Mouse (Mus musculus) cerebellum, postnatal 10 days (tissue): ENCODE results near the gene Tbc1d30.

ENCODE experiments used
- DNase-seq, 2 experiments: peaks; one replicate each; pipeline ENCODE4 v3.0.0; 2021; ENCODE audit warnings: mixed read lengths in 2 of 2

Tbc1d30 gene

DNA sequence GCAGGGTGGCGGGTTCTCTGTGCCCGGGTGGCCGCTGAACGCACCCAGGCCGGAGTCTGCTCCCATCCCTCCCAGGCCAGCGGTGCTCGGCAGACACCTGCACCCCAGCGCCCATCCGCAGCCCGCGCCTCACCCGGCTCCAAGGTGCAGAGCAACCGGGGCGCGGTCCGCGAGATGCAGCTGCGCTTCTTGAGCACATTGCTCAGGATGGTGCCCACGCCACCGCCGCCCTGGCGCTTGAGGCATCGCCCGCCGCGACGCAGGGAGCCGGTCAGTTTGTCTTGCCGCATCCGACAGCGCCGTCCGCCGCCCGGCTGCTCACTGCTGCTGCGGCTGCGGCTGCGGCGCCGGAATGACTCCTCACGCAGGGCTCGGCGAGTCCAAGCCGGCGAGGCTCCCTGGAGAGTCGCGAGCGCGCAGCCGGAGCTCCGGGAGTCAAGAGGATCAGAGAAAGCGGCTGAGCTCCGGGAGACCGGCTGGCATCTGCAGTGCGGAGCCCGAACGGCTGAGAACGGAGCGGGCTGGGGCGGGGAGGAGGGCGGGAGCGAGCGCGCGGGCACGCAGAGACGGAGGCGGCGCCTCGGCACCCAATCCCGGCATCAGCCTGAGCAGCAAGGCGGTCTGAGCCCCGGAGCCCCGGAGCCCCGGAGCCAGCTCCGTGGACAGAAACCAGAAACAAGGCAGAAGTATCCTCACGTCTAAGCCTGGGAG, 40.4 kb downstream of the Tbc1d30 start:
- DNase-seq = peak; percentile 89 to 91

DNA sequence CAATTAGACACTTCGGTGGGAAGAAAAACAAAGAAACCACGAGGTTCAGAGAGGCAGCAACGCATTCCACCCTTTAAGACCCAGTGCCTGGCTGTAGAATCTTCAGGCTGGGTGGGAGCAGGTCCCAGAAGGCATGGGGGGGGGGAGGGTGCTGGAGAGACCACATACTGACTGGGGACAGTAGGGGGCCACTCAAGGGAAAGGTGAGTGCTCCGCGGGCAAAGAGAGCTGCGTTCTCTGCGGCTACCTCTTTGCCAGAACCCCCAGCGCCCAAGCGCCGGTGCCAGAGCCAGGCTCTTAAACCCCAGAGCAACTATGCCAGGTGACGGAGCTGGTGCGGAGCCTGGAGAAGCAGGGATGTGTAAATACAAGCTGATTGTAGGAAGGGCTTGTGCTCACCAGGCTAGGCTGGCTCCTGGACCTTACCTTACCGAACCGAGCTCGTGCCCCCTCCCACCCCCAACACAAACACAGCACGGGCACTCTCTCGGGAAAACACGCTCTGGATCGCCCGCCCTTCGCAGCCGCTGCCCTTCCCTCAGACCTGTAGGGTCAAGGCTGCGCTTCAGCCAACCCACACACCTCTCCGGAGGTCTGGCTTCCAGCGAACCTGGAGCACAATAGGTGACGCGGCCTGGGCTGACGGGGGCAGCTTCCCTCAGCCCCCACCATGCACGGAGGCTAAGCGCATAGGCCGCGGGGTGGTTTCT, 41.1 kb downstream of the Tbc1d30 start:
- peak in 1 of 2 experiments; percentile 66 for DNase-seq

DNA sequence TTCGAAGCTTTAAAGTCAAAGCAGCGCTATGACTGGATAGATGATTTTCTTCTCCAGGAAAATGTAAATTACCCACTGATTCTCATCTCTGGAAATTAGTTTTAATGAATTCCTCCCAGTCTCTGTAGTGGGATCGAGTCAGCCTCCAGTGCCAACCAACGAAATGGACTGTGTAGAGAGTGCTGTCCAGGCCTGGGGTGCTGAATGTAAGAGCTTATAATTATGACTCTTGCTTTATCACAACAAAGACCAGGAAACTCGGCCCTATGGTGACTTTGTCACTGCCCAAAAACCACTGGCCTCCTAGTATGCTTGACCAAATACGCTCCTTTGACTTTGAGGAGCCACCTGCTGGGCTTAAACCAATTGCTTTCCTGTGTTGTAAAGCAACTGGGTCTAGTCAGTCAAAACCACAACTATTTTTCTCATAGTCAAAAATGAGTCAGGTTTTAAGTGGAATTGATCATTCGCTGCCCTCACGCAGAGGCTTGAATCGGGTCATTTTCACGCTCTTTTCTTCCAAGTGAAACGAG, 41.9 kb downstream of the Tbc1d30 start:
- no peak for DNase-seq

DNA sequence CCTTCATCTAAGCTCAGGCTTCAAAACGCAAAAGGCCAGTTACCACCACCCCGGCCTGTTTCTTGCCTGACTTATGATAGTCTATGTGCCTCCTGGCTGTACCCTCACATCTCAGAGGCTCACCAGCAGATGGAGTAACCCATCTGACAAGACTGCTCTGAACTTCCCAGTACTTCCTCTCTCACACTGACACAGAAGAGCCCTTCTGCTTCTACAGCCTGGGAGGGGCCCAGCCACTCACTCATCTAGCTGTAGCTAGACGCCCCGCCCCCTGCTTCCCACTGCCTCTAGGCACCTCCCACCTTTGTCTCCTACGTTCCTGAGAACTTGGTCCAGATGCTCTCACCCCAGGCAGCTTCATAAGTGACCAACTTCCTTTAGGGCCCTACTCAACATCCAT, 45.6 kb downstream of the Tbc1d30 start:
- DNase-seq = peak; percentile 39 to 49

DNA sequence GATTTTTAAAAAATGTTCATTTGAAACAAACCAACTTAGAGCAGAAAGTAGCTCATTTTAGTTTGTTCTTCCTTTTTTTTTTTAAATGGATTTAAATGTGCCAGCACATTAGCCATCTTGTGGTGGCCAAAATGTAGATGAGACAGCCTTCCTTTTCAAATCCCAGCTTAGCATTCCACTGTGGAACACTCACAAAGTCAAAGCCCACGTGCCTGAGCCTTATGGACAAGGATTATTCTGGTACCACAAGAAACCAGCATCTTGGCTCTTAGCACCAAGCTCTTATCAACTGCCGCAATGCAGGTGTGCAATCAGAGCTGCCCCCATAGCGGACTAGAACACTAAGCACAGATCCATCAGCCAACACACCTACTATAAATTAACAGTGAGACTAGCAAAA, 47.5 kb downstream of the Tbc1d30 start:
- no peak for DNase-seq

DNA sequence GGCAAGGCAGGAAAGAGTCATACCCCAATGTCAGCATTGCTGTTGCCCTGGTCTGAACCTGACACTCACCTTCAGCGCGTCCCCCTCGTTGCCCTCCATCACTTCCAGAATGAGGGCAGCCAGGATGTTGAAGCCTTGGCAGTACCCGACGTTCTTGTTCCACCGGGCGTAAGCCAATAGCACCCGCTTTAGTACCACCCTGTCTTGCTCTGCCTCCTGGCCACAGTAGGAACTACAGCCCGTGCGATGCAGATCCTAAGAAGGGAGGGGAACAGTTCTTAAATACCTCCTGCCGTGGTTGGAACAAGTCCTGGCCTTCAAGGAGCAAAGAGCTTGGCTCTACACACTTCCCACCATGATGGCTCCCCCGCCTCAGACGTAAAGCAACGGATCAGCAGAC, 49.2 kb downstream of the Tbc1d30 start:
- peak; percentile 65 to 71 for DNase-seq

DNA sequence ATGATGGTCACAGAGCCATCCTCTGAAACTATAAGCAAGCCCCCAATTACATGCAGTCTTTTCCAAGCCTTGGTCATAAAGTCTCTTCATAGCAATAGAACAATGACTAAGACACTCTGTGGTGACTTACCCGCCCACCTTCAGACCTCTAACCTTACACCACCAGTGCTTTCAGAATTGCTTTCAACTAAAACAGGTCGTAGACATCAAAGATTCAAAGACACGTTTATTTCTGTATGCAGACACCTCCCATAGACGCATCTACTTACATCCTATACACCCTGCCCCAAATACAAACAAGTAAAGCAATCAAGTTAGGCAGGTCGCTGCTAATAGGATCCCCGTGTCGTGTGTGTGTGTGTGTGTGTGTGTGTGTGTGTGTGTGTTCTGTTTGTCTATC, 50.4 kb downstream of the Tbc1d30 start:
- DNase-seq = no peak

DNA sequence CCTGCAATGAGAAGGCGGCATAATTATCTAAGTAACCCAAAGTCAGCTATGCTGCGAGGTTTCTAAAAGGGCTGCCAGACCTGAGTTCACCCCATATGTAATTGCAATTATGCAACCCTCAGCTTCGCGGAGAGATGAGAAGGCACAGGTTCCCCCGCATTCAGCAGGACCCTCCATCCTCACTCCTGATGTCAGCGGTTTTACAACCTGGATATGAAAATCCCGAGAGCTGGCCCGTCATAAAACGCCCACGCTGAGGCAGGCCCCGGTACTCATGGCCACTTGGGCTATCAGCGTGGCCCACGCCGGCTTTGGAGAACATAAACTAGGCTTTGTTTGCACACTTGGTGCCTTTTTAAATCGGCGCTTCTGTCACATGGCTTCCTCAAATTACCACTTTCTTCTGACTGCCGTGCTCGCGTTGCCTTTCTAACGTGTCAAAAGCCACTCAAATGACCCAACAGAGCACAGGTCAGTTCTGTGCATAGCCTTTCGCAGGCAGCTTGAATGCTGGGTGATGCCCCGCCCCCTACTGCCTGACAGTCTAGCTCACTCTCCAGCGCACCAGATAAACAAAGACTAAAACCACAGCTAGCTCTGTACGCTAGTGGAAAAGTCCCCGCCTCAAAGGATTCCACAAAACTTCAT, 53.9 kb downstream of the Tbc1d30 start:
- peak; percentile 47 to 50 for DNase-seq

DNA sequence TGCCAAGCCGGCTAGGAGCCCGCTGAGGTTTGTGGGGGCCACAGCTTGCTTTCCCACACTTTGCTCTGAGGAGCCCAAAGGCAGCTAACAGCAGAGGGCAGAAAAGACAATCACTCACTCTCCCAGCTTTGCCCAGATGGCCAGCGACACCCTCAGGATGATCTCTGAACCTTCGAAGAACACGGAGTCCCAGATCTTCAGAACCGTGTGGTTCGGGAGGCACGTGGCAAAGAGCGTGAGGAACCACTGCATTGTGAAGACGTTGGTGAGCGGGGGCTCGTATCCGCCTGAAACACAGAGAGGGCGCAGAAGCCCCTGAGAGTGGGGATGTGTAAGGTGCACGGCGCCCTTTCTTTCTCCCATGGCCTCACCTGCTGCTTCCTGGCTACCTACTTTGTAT, 56.6 kb downstream of the Tbc1d30 start:
- DNase-seq = no peak

DNA sequence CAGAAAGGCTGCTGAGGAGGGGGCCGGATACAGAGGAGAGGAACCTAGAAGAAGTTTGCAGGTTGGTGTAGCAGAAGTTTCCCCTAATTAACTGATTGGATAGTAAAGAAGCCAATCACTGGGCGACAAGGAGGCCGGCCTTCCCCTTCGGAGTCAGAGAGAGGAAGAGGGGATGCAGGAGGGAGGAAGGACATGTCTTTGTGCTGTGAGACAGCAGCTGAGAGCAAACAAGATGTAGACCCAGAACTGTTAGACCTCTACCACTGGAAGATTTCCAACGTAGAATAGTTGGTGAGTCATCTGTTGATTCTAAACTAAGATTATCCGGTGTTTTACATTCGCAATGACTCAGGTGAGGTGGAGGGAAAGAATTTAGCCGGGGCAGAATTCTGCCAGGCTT, 57.2 kb downstream of the Tbc1d30 start:
- no peak for DNase-seq

DNA sequence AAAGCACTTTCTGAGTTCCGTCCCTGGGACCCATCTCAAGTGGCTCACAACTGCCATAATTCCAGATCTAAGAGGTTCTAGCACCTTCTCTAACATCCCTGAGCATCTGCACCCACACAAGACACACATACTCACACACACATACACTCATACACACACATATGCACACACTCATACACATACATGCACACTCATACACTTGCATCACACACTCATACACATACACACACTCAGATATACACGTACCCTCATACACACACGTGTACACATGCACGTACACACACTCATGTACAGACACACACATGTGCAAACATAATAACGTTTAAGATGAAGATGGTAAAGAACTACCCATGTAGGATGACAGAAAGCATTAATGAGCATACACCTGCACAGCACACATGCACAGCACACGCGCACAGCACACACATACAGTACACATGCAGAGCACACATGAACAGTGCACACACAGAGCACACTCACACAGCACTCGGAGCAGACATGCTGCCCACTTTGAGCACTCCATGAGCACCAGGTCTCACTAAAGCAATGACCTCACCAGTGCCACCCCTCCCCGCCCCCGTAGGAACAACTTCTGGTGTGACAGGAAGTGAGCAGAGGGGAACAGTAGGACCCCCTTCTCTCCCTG, 59.7 kb downstream of the Tbc1d30 start:
- no peak for DNase-seq

DNA sequence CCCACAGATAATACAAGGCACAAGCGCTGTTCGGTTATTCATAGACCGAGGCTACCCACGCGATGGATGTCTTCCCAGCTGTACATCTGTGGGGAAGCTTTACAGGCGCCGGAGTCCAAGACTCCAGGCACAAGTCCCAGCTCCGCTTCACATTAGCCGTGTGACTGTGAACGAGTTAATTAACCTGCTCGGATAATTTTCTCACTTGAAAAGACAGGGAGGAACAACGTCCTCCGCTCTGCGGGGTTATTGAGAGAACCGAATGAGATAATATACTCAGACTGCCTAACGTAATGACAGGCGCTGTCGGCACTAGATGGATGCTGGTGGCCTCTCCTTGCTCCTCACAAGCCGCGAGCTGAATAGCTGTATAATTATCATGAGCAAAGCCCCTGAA, 60.4 kb downstream of the Tbc1d30 start:
- peak; percentile 47 to 65 for DNase-seq

DNA sequence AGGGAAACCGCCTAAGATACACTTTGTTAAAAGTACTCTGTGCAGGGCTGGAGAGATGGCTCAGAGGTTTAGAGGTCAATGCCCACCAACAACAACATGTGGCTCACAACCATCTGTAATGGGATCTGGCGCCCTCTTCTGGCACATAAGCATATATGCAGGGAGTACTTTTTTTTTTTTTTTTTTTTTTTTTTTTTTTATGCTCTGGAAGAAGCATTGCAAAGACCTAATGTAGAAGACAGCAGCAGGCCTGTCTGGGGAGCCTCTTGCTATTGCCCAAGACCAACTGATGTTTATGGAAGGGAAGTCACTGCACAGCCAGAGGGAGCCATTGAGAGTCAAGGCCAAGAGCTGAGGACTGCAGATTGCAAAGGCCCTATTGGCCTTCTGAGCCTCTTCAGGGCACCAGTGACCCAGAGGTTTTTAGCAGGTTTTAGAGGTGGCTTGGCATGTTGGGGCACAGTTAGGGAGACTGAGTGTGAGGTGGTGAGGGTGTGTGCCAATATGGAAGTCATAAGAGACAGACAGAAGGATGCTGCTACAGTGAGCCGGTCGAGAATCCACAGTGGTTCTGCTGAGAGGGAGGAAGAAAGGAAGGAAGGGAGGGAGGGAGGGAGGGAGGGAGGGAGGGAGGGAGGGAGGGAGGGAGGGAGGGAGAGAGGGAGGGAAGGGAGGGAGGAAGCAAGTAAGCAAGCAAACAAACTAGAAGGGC, 61.0 kb downstream of the Tbc1d30 start:
- peak; percentile 20 to 38 for DNase-seq

DNA sequence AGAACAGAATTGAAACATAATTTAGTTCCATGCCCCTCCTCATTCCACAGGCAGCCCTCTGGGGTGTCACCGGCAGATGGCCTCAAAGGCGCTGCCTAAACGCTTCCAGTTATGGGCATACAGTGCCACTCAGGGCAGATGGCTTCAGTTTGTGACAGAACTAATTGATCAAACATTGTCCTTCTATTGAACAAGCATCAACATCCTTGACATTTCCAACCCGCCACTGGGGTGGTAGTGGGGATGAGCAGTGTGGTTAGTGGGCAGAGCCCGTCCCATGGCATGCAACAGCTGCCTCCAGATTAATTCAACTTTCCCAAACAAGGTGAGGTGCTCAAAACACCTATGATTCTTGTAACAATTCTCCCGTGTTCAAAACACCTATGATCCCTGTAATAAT, 68.2 kb downstream of the Tbc1d30 start:
- DNase-seq = peak in 1 of 2 experiments; percentile 33

DNA sequence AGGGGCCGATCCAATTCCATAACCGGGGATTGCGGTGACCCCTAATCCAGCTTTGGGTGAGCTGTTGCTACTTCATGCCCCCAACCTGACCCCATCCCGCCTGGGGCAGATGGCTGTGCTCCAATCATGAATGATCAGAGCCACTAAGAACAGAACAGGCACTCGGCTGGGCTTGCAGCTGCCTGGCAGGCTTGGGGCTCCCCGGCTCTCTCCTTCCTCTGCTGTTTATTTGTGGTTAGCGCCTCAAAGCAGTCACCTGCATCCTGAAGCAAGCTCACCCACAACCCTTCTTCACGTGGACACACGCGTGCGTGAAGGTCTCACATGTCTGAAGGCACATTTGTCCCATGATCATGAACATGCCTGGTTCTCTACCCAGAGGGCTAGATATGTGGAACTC, 68.6 kb downstream of the Tbc1d30 start:
- DNase-seq = no peak

DNA sequence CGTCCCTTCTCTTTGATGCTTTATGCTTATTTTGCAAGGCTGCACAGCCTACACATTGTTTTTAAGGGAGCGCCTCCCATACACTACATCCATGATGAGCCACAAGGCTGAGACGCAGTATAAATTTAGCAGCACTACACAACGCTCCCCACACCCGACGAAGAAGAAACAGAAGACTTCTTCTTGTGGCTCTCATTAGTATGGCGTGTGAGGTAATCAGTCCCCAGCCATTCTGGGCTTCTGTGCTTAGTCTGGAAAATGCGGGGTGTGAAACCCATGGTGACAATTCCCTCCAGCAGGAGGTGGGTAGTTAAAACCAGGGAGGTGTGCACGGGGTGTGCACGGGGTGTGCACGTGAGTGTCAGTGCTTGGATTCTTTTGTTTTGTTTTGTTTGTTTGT, 70.1 kb downstream of the Tbc1d30 start:
- no peak for DNase-seq

DNA sequence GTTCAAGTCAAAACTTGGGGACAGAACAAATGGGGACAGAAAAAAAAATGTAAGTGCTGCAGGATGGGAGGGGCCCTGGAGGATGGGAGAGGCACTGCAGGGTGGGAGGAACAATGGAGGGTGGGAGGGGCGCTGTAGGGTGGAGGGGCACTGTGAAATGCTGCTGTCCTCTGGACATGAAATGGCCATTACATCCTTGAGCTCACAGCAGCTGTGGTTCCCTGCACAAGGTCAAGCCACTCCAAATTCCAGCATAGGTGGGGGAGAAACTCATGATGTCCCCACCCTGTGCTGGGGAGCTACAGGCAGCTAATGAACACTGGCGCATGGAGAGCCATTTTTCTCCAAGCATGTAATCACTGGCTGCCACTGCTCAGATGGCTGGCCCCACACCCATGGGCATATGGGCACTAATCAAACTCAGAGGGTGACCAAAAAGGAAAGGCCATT, 74.0 kb downstream of the Tbc1d30 start:
- DNase-seq = peak; percentile 76 to 80

DNA sequence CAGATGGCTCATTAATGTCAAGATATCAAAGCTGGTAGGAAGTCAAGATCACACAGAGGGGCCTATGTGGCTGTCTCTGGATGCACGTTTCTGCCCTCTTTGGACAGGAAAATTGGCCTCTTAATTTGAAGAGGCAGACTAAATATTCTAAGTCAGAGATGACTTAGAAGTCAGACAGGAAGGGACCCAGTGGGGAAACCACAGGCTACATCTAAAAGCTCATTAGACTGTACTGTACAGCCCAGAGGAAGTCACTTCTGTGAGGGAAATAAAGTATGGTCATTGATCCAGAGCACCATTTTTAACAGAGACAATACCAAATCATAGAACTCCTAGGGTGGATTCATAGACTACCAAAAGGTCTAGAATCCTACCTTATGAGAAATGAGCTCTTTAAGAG, 76.1 kb downstream of the Tbc1d30 start:
- DNase-seq = no peak

DNA sequence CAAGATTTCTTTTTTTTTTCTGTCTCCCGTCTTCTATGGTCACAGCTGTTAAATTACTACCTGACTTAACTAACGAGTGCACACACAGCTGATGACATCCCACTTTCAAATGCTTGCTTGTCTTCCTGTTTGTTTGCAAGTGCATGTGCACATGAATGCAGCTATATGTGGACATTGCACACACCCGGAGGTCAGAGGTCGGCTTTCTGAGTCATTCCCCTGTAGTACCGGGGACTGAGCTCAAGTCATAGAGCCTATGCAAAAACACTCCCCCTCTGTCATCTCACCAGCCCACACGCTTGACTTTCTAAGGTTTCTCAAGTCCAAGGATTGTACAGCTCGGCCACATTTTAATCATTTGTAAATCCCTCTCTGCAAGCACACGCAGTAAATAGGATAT, 80.1 kb downstream of the Tbc1d30 start:
- DNase-seq = no peak

DNA sequence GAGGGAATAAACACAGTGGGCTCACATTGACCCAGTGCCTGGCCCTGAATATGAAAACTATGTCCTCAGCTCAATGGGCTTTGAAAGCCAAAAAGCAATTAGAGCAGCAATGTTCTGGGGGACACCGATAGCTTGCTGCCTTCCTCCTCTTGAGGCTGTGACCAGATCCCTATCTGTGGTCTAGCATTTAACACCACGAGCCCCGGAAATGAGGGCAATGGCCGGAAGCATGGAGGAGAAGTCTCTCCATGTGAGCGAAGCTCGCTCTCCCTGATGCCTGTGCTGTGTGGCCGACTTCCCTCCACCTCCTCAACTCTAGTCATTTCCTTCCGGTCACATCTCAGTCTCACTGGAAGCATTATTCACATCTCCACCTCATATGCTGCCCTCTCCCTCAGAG, 82.3 kb downstream of the Tbc1d30 start:
- DNase-seq = no peak

DNA sequence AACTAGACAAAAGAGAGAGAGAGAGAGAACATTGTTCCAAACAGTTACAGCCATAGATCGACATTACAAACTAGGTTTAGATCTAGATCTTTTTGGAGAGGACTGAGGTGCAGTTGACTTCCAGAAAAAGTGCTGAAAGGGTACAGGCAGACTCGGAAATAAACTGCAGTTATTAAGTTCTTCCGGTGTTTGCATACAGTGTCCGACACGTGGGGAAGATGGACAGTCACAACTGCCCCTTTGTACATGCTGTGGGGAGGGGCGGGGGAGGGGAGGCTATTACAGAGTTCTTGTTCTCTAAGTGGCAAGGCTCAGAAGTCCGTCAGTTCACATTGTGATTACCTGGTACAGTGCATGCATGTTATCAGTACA, 86.9 kb downstream of the Tbc1d30 start:
- no peak for DNase-seq

DNA sequence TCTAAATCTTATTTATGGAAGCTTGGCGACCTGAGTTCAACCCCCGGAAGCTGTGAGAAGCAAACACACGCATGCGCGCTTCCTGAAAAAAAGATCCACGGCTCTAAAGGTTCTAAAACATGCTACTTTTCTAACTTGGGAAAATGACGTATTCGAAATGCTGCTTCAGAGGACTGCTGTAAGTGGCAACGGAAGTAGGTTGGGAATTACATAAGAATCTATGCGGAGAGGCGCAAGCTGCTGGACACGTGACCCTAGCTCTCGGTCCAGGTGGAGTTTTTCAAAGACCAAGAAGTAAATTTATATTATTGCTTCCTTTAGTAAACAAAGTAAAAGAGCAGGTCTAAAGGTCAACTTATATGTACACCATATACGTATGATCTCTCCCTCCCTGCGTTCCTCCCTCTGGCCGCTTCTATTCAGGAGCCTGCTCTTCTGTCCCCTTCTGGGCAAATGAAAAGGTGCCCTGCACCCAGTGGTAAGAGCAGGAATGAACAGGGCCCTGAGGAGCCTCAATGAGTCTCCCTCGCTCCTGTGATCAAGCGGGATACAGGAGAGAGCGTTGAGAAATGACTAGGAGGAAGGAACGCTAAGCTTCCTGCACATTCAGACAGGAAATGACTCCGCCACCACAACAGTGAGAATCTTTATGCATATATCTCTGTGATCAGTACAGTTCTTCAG, 87.4 kb downstream of the Tbc1d30 start:
- DNase-seq = no peak
